Mouse (Mus musculus): ENCODE measurements at regions not wholly inside any gene's neighbourhood (a gene's known extent, or its start where the extent isn't known, plus 50 kb on each side); places are given as distances from the start of the nearest gene placed in this dataset.

GRCm38 (mm10) chr4:150743508-150743907, 91.5 kb upstream of the Slc45a1 start:
- TF ChIP-seq CTCF (IDR thresholded peaks at IDR 0.05; ENCODE audit: low read depth, low read length) (no peak), POLR2A (IDR thresholded peaks at IDR 0.05; ENCODE audit: extremely low read depth, insufficient read depth, low read length) (no peak)
